Mouse (Mus musculus) cerebellum, adult 18-20 months (tissue): ENCODE measurements around the gene Prlr.
A peak's percentile ranks its signal among the peaks of the same experiment; 100 is the strongest.

Source experiments
- DNase-seq, 2 experiments: peaks; one replicate each; pipeline ENCODE4 v3.0.0; 2021

Gene Prlr

DNA sequence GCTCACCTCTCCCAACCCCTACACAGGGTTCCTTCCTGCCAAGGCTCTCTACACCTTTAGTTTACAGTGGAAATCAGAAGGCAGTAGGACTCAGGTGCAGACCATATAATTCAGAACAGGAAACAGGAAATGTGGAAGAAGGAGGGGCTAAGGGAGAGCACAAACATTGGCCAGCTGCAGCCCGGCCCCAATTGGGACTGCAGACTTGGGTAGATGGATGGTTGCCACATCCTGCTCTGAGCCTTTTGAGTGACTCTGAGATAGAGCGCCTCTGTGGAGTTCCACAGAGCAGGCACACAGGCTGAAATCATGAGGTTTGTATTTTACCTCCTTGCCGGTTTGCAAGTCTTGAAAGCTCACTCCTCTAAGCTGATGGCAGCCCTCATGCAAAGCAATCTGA, 59.8 kb downstream of the Prlr start:
- DNase-seq: no peak

DNA sequence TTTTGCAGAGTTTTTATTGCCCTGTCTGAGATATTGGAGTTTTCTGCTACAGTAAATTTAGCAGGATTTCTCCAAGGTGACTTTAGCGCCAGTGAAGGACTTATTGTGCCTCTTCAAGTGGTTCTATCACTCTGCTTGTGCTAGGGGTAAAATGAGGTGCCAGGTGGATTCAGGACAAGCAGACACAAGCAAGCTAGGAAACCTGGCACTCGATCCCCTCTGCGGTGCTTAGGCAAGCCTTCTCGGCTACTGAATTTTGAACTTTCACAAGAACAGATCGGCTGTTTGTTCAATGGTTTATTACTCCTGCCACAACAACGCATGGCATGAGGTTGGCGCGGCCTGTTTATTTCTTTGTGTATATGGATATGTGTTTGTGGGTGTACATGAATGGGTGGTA, 61.4 kb downstream of the Prlr start:
- no peak for DNase-seq

DNA sequence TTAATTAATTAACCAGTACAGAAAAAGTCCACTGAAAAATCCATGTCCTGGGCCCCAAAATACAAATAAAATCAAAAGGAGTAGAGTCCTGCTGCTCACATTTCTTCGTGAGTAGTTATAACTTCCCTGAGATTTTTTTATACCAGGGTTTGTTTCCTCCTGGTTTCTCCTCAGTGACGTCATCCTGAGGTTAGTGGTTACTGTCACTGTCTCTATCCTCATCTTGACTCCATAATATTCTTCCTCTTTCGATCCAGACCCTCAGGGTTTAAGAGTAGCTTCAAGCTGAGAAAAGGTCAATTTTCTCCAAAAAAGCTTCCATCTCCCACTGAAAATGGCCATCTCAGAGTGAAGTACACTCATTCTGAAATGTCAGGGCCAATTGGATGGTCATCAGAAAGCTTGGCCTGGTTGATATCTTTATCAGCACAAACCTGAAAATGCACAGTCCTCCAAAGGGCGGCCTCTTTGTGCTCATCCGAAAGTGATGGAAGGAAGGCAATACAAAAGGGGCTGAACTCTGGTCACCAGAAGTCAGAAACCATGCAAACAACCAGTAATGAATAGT, 63.3 kb downstream of the Prlr start:
- no peak for DNase-seq

DNA sequence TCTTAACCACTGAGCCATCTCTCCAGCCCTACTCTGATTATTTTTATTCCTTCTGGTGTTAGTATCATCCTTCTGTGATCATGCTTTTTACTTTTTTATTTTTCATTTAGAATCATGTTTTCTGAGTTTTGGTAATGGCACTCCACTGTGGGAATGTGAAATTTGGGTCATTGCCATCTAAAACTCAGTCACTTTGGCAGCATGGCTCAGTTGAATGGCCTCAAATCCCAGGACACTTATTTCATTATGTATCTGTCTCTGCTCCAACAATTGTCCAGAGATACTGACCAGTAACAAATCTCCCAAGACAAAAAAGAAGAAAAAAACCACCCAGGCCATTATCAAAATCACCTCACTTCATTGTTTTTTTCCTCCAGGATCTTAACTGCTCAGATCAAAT, 65.2 kb downstream of the Prlr start:
- DNase-seq: no peak

DNA sequence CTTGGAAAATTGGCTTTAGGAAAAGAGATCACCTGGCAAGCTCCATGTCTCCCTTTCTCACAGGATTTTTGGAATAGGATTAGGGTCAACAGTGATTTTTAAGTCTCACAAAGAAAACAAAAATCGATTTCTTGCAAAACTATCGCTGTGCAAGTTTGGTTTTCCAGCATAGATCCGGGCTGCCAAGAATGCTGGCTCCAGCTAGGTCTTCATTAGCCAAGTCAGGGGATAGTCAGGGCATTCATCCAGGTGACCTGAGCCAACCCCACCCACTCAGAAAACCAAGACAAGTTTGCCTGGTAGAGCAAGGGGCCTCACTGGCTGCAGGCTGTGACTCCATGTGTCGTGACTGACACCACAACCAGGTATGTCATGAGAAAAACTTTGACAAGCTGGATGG, 72.2 kb downstream of the Prlr start:
- no peak for DNase-seq

DNA sequence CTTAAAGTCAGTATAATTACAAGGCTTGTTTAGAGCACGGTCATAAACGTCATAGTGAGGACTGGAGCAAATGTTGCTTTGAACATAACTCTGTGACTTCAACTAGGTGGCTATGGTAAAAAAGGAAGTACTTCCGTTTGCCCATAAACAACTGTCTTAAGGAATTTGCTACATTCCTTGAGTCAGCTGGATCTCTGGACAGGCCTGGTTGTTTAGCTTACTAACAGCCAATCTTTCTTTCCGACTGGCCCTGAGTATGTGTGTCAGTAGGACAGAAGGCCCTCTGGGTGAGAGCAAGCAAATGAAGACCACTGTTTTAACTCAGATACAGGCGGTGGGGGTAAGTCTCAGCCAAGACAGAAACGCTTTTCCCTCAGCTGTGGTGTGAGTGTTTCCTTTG, 73.7 kb downstream of the Prlr start:
- no peak for DNase-seq

DNA sequence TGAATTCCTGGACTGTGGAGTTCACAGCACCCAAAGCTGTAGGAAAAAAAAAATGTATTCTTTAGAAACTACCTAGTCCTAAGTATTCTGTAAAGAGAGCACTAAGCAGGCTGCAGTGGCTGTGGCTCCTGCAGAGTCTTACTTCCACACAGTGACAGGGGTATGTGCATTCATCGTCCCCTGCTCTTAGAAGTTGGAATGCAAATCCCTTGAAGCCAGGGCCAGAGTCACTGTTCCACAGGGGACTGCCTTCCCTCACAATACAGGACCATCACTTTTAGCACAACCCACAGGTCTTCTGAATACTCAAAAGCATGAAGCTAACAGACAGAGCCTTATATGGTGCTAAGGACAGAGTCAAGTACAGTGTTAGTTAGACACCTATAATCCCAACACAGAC, 75.5 kb downstream of the Prlr start:
- DNase-seq: no peak

DNA sequence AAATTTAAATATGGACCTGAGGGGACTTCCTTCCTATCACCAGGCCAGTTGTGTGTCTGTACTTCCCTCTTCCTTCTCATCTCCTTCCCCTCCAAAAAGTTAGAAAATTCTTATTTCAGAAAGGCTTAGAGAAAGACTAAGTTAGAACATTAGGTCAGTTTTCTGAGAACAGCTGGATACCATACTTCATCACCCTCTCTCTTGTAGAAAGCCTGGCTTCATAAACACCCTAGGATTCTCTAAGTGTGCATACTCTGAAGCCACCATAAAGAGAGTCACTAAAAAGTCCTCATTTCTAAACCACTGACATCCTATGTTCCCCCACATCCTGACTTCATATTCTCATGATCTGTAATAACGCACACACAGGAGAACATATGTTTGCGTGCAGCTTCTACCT, 85.2 kb downstream of the Prlr start:
- no peak for DNase-seq

DNA sequence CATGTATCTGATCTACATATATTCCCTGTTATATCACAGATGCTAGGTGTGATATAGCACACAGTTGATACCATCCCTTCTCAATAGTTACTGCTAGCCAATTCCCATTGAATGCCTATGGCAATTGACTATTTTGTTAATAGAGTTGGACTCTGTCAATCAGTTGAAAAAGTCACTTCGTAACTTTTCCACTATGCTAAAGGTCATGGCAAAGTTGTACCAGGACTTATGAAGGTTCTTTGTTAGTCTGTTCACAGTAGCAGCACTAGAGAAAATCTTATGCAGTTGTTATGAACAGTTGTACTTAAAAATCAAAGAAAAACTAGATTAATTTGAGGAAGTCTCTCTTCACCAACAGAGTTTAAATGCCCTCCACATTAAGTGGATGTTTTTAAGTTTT, 85.6 kb downstream of the Prlr start:
- DNase-seq: no peak

DNA sequence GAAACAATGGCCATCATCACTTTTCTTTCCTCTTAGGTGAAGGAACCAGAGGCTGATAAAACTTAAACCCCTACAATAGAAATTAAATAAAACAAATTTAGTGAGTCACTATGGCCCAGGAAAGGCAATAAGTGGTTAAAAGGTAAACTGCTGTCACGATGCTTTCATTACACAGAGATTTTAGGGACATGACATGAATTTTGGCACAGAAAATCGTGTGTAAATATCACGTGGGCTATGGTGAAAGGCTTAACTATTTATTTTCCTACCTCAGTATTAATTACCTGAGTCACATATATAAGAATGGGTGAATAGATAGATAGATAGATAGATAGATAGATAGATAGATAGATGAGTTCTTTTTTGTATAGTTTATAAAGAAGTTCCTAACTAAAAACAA, 86.4 kb downstream of the Prlr start:
- no peak for DNase-seq

DNA sequence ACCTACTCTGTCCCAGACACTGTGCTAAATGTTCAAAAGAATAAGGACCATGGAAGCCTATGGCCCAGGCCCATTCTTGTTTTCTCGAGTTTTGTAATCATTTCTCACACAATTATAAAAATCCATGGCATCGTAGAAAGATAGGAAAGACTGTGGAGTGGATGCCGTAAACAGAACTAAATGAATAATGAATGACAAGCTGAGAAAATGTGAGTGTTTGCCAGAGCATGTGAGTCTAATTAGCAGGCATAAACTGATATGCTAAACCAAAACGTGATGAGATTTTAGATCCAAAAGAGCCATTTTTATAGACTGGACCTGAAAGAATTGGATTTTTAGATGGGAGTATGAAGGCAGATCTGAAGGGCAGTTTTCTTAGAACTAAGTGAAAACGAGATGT, 87.8 kb downstream of the Prlr start:
- no peak for DNase-seq

DNA sequence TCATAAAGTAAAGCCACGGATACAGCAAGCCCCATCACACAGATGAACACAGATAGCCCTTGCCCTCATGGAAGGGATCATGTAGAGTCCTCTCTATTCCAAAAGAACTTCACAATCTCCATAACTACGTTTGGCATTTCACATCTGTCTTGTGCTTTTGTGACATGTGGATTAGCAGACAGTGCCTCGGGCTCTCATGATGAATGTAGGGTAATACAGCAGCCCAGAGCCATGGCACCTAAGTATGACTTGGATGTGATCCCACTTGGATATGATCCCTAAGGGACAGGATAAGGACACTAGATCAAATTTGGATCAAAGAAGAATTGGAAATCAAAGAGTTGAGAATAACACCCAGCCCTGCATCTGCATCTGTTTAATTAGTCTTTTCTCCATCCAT, 90.2 kb downstream of the Prlr start:
- no peak for DNase-seq

DNA sequence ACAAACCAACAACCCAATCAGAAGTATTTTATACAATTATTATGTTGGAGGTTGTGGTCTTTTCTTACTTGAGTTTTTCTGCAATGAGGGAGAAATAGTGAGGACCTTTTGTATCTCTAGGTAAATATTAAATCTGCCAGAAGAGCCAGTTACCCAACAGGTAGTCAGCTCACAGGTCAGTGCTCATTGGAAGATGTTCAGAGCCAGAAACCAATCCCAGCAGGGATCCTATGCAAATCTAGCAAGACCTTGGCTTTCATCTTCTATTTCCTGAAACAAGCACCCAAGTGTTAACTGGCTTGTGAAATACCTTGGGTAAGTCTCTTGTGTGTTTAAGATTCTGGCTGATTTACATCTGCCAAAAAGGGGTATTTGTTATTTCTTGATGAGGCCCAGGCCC, 99.3 kb downstream of the Prlr start:
- no peak for DNase-seq

DNA sequence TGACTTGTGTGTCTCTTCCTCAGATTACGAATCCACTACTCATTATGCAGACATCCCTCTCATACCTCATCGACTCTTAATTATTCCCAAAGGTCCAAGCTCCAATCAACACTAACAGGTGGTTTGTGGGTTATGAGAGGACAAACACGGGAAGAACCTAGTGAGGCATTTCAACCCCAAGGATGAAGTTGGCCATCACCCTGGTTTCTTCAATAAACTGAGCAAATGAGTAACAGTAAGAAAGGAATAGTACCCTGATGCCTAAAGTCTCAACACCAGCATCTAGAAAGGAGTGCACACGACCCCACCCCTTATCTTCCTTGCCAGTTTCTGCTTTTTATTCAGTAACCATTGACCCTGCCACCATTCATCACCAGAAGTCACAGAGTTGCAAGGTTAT, 100.4 kb downstream of the Prlr start:
- DNase-seq: no peak

DNA sequence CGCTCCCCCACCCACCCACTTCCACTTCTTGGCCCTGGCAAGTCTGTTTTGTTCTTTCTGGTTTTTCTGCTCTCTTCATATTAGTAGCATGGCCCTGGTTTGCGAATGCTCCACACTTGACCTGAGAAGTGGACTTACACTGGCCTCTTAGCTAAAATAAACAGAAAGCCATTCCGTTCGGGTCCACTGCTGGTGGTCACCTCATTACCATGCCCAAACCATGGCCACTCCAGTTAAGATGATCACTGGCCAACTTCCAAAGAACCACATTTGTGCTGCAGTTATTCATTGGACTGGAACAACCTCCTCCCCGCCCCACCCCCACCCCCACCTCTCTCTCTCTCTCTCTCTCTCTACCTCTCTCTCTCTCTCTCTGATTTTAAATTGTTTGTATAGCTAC, 104.5 kb downstream of the Prlr start:
- DNase-seq: no peak

DNA sequence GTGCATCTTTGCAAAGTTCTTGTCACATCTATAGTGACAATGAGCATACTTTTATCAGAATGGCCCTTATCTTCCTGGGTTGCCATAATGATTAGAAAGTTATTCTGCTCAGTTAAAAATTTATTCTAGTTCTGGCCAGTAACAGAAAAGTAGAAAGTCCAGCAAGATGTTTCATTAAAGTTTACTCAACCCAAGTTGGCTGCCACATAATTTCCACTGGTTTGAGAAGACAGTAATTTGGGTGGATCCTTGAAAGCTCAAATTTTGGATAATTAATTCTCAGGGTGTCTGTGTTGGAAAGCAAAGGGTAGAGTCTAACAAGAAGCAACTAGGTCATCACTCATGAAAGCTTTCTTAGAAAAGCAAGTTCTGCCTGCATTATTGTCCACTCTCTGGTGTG, 106.6 kb downstream of the Prlr start:
- no peak for DNase-seq

DNA sequence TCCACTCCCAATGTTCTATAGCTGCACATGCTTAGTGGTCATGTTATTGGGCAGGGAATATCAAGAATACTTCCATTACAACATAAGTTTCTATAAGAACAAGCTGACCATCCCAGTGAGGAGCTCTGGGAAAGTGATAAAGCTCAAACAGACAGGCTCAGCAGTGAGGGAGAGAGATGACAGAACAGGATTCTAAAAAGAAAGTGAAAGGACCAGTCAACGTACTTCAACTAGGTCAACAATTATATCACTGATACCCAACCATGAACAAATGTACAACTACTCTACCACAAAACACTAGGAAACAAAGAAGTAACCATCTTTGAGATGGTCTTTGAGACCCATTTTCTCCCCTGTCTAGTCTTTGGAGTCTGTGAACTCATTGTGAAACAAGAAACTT, 119.5 kb downstream of the Prlr start:
- DNase-seq: no peak

DNA sequence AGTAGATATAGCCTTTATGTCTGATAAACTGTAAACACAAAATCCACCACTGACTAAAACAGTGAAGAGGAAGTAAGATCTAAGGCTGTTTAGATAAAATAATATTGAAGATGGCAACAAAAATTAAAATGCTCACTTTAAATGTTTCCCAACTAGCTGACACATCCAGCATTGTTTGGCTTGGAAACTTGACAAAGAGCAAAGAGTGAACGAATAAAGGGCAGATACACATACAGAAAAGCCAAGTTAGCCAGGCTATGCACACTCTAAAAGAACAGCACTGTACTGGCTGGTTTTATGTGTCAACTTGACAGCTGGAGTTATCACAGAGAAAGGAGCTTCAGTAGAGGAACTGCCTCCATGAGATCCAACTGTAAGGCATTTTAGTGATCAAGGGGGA, 121.0 kb downstream of the Prlr start:
- DNase-seq: no peak

DNA sequence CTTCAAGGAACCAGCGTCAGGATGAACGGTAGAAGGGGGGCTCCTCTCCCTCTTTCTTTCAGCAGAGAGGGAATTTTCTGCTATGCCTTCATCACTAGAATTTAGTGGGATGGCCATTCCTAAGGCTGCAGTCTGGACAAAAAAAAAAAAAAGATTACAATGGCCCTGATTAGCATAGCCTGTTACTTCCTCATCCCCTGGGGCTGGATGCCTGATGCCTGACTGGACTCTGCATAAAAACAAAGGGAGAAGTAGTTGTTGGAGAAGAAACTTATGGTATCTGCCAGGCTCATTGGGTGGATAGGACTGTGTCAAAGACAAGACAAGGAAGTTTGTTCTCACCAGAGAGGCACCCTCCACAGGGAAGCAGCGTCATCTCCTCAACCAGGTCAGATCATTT, 122.4 kb downstream of the Prlr start:
- DNase-seq: no peak

DNA sequence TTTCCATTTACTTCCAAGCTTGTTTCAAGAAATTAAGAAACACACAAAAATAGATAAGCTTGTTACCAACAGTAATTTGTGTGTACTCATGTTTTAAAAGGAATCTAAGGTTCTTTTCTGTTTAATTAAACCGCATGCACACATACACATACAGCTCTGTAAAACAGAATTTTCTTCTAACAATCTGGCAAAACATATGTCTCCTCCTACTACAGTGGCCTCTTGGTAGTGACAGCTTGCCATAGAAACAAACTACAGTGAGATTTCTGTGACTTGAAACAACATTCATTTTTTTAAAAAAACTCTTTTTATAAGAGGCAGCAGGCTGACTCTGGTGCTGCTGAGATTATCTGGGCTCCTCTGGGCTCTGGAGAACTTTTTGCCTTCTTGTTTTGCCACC, 129.4 kb downstream of the Prlr start:
- no peak for DNase-seq

DNA sequence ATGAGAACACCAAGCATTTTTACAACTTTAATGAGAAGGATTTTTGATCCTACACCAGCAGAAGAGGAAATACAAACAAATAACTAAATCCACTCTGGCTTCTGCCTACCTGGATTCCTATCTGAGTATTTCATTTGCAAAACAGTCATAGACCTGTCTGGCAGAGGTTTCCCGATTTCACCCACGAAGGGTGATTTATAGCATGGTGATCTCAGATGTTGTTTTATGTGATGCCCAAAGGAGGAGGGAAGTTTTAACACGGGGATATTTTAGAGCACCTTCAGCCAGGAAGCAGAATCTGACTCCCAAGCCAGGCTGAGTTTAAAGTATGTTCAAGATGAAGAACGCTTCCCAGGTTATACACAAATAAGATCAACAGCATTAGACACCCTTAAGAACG, 134.8 kb downstream of the Prlr start:
- DNase-seq: no peak

DNA sequence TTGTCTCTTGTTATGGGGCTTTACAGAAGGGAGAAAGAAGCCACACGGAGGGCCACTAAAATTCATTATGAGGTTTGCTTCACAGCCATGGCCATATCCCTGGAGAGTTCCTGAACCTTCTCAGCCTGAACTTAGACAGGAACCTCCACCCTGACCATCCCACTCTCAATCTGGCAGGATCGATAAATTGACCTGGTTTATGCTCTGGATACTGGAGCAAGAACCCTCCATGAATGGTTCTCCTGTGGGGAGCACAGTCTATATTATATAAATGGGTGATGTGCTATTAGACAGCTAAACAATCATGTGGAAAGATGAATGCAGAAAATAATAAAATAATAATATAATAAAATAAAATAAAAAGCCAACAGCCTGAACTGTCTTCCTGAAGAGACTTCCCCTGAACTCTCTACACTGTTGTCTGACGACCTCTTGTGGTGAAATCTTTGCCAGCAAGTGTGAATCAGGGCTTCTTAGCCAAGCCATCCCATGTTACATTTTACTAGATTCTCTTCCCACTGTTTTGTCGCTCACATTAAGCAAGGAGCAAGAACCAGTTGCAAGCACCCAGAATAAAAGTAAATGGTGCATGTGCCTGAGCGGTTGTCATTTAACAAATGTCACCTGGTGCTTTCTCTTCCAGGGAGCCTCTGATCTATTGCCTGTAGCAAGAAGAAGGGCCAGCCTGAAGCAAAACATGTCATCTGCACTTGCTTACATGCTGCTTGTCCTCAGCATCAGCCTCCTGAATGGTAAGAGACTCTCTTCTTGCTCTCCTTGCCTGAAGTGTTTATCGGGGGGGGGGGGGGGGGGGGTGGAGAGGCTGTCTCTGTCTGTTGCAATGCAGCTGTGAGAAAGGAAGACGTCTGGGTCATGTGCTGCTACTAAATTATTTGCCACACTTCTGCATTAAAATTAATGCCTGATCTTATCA, 136.8 kb downstream of the Prlr start:
- DNase-seq: peak; percentile 4 to 14

DNA sequence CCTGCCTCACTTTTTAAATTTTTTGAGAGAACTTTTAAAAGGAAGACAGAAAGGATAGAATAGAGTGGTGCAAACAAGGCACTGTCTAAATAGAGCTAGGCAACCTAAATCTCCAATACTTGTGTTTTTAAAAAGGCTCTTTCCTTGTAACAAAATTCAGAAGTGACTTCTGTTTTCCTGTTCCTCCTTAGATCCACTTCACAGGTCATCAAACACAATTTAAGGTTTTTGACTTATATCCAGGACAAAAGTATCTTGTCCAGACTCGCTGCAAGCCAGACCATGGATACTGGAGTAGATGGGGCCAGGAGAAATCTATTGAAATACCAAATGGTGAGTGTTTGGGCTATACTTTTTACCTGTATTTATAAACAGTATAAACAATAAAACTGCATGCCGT, 148.0 kb downstream of the Prlr start, which contains the start of gene Gm21973:
Gene Gm21973 (plus strand): TSS at position 301 of the 400 bp plus-strand sequence.
- DNase-seq: no peak

DNA sequence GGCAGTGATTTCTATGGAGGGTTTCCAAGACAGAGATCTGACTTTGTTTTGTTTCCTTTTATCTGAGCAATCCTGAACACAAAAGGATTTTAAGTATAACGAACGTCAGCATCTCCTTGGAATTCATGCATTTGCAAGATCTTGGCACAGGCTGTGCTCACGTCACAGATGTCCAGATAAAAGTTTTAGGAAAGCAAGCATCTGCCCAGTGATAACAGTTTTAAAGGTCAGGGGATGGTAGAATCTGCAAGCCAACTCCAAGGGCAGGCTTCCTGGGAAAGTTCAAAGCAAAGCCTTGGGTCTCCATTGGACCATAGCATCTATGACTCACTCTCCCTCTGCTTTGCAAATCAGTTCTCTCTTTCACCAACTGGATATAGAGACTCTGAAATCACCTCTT, 153.6 kb downstream of the Prlr start:
- DNase-seq: no peak

DNA sequence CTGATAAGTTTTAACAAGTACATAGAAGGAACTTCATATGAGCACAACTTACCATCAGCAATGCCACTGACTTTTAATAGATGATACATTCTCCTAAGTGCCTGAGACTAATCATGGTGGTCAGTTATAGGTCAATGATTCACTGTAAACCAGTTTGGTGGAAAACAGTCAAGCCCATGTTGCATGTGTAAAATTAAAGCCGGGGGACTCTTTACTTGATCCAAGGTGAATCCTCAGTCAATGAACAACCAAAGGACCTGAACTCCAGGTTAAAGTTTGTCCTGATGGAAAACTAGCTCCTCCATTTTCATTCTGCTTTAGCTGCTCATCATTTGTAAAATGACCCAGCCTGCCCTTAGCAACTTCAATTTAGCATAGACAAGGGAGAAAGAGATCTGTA, 155.5 kb downstream of the Prlr start:
- DNase-seq: no peak
